Mouse (Mus musculus): ENCODE data around the gene 2410131K14Rik. TPM values are rescaled to one million over a fixed set of nuclear protein-coding genes. Genes with fewer than 3 reads are reported as not detected.
A peak's percentile ranks its signal among the peaks of the same experiment; 100 is the strongest.

2410131K14Rik gene
- polyA plus RNA-seq, 1 experiment from 2014 or later: 19.6 TPM

- Histone ChIP-seq H3K27ac (no peak overlapping the region), H3K36me3 (replicated peaks) (peaks cover 12% of the 10 kb centered on the region; the same call in 1 of the 2 replicates), H3K4me3 (no peak overlapping the region)
Measured at GRCm38 (mm10) chr5:118239671-118240070, 5.4 kb upstream of the 2410131K14Rik start.

GRCm38 (mm10) chr5:118245606-118246308 is 730 bp downstream of the 2410131K14Rik start:
- Histone ChIP-seq H3K4me1 (peaks cover 28% of the 10 kb centered on the region), H3K36me3 (replicated peaks) (peaks cover 5% of the 10 kb centered on the region; the same call in 1 of the 2 replicates), H3K9ac (peak overlapping the region; percentile 46), H3K27ac (peak overlapping the region; percentile 74), H3K27me3 (replicated peaks) (no peaks in the 10 kb centered on the region), H3K4me2 (peak overlapping the region; percentile 96), H3K4me3 (peak overlapping the region; percentile 64), H3K9me3 (no peaks in the 10 kb centered on the region)
- 7% methylated on average over 15 of the region's 15 CpGs for WGBS
- ATAC-seq (replicated peaks): peak; percentile 7; the same call in 1 of the 2 replicates

More at GRCm38 (mm10) chr5:118239671-118240070, 5.4 kb upstream of the 2410131K14Rik start:
- Histone ChIP-seq H3K9me3 (no peaks in the 10 kb centered on the region), H3K27me3 (replicated peaks) (no peaks in the 10 kb centered on the region), H3K9ac (no peak overlapping the region), H3K4me1 (peaks cover 10% of the 10 kb centered on the region), H3K4me2 (no peak overlapping the region)
- 89% methylated on average over 12 of the region's 12 CpGs for WGBS
- ATAC-seq (replicated peaks): no peak

DNA sequence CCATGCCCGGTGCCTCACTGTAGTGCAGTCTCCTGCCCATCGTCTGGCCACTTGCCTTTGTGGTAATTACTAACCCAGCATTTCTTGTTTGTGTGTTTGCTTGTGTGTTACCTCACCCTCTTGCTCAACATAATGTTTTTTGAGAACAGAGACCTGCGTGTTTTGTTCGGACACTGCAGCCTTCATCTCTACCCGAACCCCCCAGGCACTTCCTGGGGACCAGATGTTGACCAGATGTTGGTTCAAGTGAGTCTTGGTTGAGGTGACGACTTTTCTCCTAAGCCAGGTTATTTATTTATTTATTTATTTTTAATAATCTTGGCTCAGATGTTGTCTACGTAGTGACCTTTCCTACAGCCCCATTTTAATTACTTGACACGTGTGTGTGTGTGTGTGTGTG is 2.4 kb downstream of the 2410131K14Rik start:
- H3K4me3 ChIP-seq: no peak overlapping the region
- H3K36me3 ChIP-seq (replicated peaks): peaks cover 5% of the 10 kb centered on the region; the same call in 1 of the 2 replicates
- H3K27me3 ChIP-seq (replicated peaks): no peaks in the 10 kb centered on the region
- no peak overlapping the region for H3K27ac ChIP-seq
- H3K4me2 ChIP-seq: no peak overlapping the region
- H3K9ac ChIP-seq: no peak overlapping the region
- no peak for ATAC-seq (replicated peaks)
- H3K9me3 ChIP-seq: no peaks in the 10 kb centered on the region
- 88% methylated on average over 8 of the region's 8 CpGs for WGBS
- H3K4me1 ChIP-seq: peaks cover 28% of the 10 kb centered on the region

DNA sequence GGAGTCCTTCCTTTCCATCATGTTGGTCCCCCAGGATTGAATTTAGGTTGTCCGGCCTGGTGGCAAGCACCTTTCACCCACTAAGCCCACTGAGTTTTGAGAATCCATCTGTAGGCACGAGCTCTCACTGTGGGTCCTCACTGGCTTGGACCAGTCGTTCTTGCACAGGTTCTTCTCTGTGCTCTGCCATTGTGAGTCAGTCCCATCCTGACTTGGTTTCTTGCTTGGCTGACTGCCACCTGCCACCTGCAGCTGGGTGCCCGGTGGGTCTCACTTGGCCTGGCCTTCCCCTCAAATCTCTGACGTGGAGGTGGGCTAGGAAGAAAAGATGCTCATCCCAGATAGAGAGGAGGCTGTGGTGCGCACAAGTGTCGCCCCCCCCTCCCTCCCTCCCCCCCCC is 6.0 kb downstream of the 2410131K14Rik start:
- Histone ChIP-seq H3K27me3 (replicated peaks) (no peaks in the 10 kb centered on the region), H3K9ac (no peak overlapping the region), H3K9me3 (no peaks in the 10 kb centered on the region), H3K4me1 (peaks cover 15% of the 10 kb centered on the region), H3K36me3 (replicated peaks) (0 out of 2 replicates have a peak, but pooled peaks cover 5% of the 10 kb centered on the region), H3K4me2 (no peak overlapping the region), H3K27ac (no peak overlapping the region), H3K4me3 (no peak overlapping the region)
- 81% methylated on average over 6 of the region's 7 CpGs for WGBS
- no peak for ATAC-seq (replicated peaks)

- H3K4me1 ChIP-seq: no peaks in the 10 kb centered on the region
- no peaks in the 10 kb centered on the region for H3K27me3 ChIP-seq (replicated peaks)
- 80% methylated on average over 3 of the region's 3 CpGs for WGBS
- no peaks in the 10 kb centered on the region for H3K9me3 ChIP-seq
- H3K27ac ChIP-seq: no peak overlapping the region
- no peak overlapping the region for H3K9ac ChIP-seq
- ATAC-seq (replicated peaks): no peak
- peaks cover 14% of the 10 kb centered on the region for H3K36me3 ChIP-seq (replicated peaks)
- no peak overlapping the region for H3K4me3 ChIP-seq
- H3K4me2 ChIP-seq: no peak overlapping the region
Measured at GRCm38 (mm10) chr5:118253551-118253950, 8.5 kb downstream of the 2410131K14Rik start.

DNA sequence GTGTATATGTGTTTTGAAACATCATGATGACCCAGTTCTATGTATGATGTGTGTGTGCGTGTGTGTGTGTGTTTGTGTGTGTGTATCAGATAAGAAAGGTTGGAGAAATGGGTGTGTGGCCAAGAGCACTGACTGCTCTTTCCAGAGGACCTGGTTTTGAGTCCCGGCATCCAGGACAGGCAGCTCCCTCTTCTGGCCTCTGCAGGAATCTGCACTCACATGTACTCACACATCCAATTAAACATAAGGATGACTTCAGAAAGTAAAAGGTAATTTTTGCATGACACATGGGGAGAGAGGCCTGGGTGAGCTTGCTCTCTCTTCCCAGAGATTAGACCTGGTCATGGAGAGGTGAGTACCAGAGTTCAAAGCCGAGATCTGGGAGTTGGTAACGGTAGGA is 12.0 kb downstream of the 2410131K14Rik start:
- H3K9ac ChIP-seq: no peak overlapping the region
- H3K9me3 ChIP-seq: no peaks in the 10 kb centered on the region
- no peak overlapping the region for H3K27ac ChIP-seq
- peaks cover 29% of the 10 kb centered on the region for H3K36me3 ChIP-seq (replicated peaks)
- H3K4me2 ChIP-seq: no peak overlapping the region
- ATAC-seq (replicated peaks): no peak
- no peak overlapping the region for H3K4me3 ChIP-seq
- 98% methylated on average over 4 of the region's 4 CpGs for WGBS
- H3K27me3 ChIP-seq (replicated peaks): no peaks in the 10 kb centered on the region
- H3K4me1 ChIP-seq: peaks cover 8% of the 10 kb centered on the region; the same call in 1 of the 2 replicates

- no peak overlapping the region for H3K27ac ChIP-seq
- H3K9me3 ChIP-seq: no peaks in the 10 kb centered on the region
- 63% methylated on average over 6 of the region's 6 CpGs for WGBS
- peaks cover 36% of the 10 kb centered on the region for H3K36me3 ChIP-seq (replicated peaks)
- H3K27me3 ChIP-seq (replicated peaks): no peaks in the 10 kb centered on the region
- H3K4me2 ChIP-seq: no peak overlapping the region
- H3K9ac ChIP-seq: no peak overlapping the region
- ATAC-seq (replicated peaks): no peak
- no peak overlapping the region for H3K4me3 ChIP-seq
- H3K4me1 ChIP-seq: peaks cover 8% of the 10 kb centered on the region; the same call in 1 of the 2 replicates
Measured at GRCm38 (mm10) chr5:118259152-118259551, 14.1 kb downstream of the 2410131K14Rik start.

DNA sequence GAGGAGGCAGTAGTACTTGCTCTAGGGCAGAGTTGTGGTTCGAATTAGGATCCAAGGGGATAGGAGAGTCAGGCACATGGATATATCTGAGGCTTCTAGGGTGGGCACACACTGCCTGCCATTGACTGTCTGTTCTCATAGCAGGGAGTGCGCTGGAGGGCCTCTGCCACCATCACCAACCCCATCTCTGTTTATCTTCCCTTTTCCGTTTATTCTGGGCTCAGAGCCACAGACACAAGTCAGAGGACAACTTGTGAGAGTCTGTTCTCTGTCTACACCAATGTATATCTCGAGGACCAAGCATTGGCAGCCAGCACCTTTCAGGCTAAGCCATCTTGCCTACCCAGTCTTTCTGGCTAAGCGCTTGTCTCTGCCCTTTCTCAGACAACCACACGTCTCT is 14.6 kb downstream of the 2410131K14Rik start:
- no peak overlapping the region for H3K4me3 ChIP-seq
- no peak overlapping the region for H3K27ac ChIP-seq
- ATAC-seq (replicated peaks): no peak
- H3K27me3 ChIP-seq (replicated peaks): no peaks in the 10 kb centered on the region
- peaks cover 36% of the 10 kb centered on the region for H3K36me3 ChIP-seq (replicated peaks)
- H3K4me2 ChIP-seq: no peak overlapping the region
- peaks cover 8% of the 10 kb centered on the region; the same call in 1 of the 2 replicates for H3K4me1 ChIP-seq
- no peaks in the 10 kb centered on the region for H3K9me3 ChIP-seq
- WGBS: 80% methylated on average over 6 of the region's 6 CpGs
- no peak overlapping the region for H3K9ac ChIP-seq

DNA sequence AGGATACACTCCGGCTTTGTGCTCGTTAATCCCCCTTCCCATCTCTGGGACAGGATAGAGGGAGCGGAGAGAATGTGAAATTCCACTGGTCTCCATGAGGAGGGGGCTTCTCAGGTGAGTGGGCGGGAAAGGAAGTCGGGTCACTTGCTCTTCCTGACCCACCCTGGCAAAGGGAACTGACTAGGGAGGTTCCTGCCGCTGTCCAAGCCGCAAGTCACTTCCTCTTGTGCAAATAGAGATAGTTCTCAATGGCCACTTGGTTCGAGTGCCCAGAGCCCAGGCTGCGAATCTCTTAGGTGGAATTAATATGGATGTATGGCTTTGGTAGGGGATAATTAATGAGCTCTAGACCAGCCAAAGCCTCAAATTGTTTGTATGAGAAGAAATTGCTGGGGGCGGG is 15.0 kb downstream of the 2410131K14Rik start:
- Histone ChIP-seq H3K27ac (no peak overlapping the region), H3K27me3 (replicated peaks) (no peaks in the 10 kb centered on the region)
- 90% methylated on average over 10 of the region's 10 CpGs for WGBS

GRCm38 (mm10) chr5:118260642-118261041 is 15.6 kb downstream of the 2410131K14Rik start:
- Histone ChIP-seq H3K4me1 (peaks cover 8% of the 10 kb centered on the region; the same call in 1 of the 2 replicates), H3K9ac (no peak overlapping the region), H3K4me3 (no peak overlapping the region), H3K36me3 (replicated peaks) (peaks cover 36% of the 10 kb centered on the region), H3K27me3 (replicated peaks) (no peaks in the 10 kb centered on the region), H3K27ac (no peak overlapping the region), H3K9me3 (no peaks in the 10 kb centered on the region), H3K4me2 (no peak overlapping the region)
- no peak for ATAC-seq (replicated peaks)
- 92% methylated on average over 11 of the region's 11 CpGs for WGBS

More for the DNA sequence above, 15.0 kb downstream of the 2410131K14Rik start:
- no peak for ATAC-seq (replicated peaks)
- no peaks in the 10 kb centered on the region for H3K9me3 ChIP-seq
- peaks cover 36% of the 10 kb centered on the region for H3K36me3 ChIP-seq (replicated peaks)
- no peak overlapping the region for H3K9ac ChIP-seq
- H3K4me3 ChIP-seq: no peak overlapping the region
- peaks cover 8% of the 10 kb centered on the region; the same call in 1 of the 2 replicates for H3K4me1 ChIP-seq
- no peak overlapping the region for H3K4me2 ChIP-seq

GRCm38 (mm10) chr5:118261181-118261580 is 16.2 kb downstream of the 2410131K14Rik start:
- no peaks in the 10 kb centered on the region for H3K9me3 ChIP-seq
- H3K9ac ChIP-seq: no peak overlapping the region
- no peak overlapping the region for H3K27ac ChIP-seq
- WGBS: 95% methylated on average over 9 of the region's 9 CpGs
- no peaks in the 10 kb centered on the region for H3K27me3 ChIP-seq (replicated peaks)
- peaks cover 36% of the 10 kb centered on the region for H3K36me3 ChIP-seq (replicated peaks)
- H3K4me2 ChIP-seq: no peak overlapping the region
- H3K4me1 ChIP-seq: peaks cover 8% of the 10 kb centered on the region; the same call in 1 of the 2 replicates
- H3K4me3 ChIP-seq: no peak overlapping the region
- ATAC-seq (replicated peaks): no peak

DNA sequence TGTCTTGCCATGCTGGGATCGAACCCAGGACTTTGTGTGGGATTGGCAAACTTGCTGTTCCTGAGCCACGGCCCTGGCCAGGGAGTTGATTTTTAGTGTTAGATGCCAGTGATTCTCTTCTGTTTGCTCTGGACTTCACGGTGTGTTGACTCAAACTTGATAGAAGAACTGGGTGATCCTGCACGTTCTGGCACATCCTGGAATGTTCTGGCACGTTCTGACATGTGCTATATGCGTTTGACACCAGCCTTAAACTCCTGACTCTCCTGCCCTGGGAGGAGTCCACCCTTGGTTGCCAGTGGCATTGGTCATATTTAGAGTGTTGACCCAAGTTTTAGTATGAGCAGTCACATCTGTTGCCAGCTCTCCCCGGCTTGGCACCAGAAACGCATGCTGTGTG is 17.4 kb downstream of the 2410131K14Rik start:
- 97% methylated on average over 8 of the region's 8 CpGs for WGBS
- ATAC-seq (replicated peaks): no peak
- Histone ChIP-seq H3K4me1 (peaks cover 8% of the 10 kb centered on the region; the same call in 1 of the 2 replicates), H3K4me2 (no peak overlapping the region), H3K36me3 (replicated peaks) (peaks cover 27% of the 10 kb centered on the region; the same call in 1 of the 2 replicates), H3K9me3 (no peaks in the 10 kb centered on the region), H3K27me3 (replicated peaks) (no peaks in the 10 kb centered on the region), H3K27ac (no peak overlapping the region), H3K9ac (no peak overlapping the region), H3K4me3 (no peak overlapping the region)

DNA sequence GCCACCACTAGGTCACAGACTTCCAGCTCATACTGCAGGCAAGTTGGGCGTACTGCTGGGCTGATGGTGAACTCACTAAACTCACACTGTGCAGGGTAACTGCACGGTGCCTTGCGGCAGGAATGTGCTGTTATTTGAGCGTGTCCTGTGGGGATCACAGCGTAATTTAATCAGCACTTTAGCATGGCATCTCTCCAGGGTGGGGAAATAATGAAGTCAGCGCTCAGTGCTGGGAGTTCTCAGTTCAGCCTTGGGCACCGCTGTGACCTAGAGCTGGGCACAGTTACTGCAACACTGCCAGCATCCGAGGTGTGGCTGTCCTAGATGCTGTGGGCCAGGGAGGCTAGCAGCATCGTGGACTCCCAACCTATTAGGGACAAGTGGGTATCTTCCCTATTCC is 19.3 kb downstream of the 2410131K14Rik start:
- Histone ChIP-seq H3K27ac (no peak overlapping the region), H3K9me3 (no peaks in the 10 kb centered on the region), H3K4me3 (no peak overlapping the region), H3K4me2 (no peak overlapping the region), H3K36me3 (replicated peaks) (peaks cover 27% of the 10 kb centered on the region; the same call in 1 of the 2 replicates), H3K4me1 (peaks cover 7% of the 10 kb centered on the region), H3K27me3 (replicated peaks) (peaks cover 2% of the 10 kb centered on the region; the same call in 1 of the 2 replicates), H3K9ac (no peak overlapping the region)
- WGBS: 72% methylated on average over 9 of the region's 9 CpGs
- no peak for ATAC-seq (replicated peaks)
